ENCODE assay signal across 7 mouse cellular contexts in the genomic region with DNA sequence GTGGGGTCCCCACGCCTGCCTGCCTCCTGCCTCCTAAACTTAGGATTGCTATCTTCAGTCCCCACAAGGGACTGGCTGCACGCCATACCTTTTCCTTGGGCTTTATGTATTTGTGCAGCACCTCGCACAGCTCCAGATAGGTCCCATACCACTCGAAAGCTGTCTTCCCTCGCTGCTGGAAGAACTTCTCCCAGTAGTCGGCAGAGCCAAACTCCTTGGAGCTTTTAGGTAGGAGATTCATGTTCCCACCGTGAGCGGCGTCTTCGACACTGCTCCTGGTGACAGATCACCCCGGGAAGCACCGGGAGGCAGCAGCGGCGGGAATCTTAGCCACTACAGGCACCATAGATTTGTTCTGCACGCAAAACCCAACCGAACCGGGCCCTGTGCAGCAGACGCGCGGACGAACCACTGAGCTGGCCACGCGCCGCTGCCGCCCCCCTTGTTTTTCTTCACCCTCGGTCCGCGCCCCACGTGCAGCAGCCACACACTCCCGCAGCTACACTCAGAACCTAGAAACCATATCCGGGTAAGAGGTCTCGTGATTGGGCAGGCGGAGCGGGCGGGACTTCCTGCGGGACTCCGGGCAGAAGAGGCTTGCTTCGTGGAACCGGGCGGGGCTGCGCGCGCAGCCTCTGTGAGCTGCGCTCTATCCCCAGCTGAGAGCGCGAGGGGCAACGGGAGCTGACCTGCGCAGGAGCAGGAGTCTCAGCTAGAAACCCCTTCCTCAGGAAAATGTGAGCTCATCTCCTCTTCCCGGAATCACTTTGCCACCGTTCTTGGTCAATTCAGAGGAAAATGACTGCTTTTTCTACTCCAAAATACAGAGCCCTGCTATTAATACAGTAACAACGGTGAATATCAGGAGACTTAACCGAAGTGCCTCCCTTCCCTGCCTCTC. TPM values are rescaled to one million over a fixed set of nuclear protein-coding genes. Genes with fewer than 3 reads are reported as not detected.
DNase-seq lines count a peak whose midpoint lies in the region; ATAC-seq and TF ChIP-seq lines count a peak whose summit lies in the region.

TSS of gene Mettl13 (minus strand) at position 536 of the 901 bp plus-strand sequence.

- intact Hi-C loops in left cerebral cortex, postnatal 4 days (cut with DNase I): loop anchor here (10.0 kb wide), 1 partner anchor 73 kb away; the partner anchor contains the start of gene Dnm3

- no peaks in the 10 kb centered on the region for H3K27me3 ChIP-seq in intestine, postnatal 0 days (replicated peaks; ENCODE audit: control insufficient read depth, insufficient read depth, low read length)
- H3K27me3 ChIP-seq in midbrain, embryonic 12.5 days: no peaks in the 10 kb centered on the region

- under 1% methylated on average over 52 of the region's 52 CpGs for WGBS in intestine, postnatal 0 days
- 1% methylated on average over 52 of the region's 52 CpGs for WGBS in midbrain, embryonic 12.5 days

- H3K4me3 ChIP-seq in intestine, postnatal 0 days (ENCODE audit: low read depth, low read length): peak within 1 kb of the TSS; percentile 62
- H3K4me3 ChIP-seq in midbrain, embryonic 12.5 days: peak within 1 kb of the TSS; percentile 78

- H3K36me3 ChIP-seq in intestine, postnatal 0 days (ENCODE audit: control insufficient read depth, insufficient read depth): peaks cover 11% of the 10 kb centered on the region
- peaks cover 29% of the 10 kb centered on the region for H3K36me3 ChIP-seq in midbrain, embryonic 12.5 days

- peak within 1 kb of the TSS; percentile 91 for H3K4me2 ChIP-seq in intestine, postnatal 0 days (replicated peaks; ENCODE audit: low read depth)
- peak within 1 kb of the TSS; percentile 94 for H3K4me2 ChIP-seq in midbrain, embryonic 12.5 days (replicated peaks)

- peak within 1 kb of the TSS; percentile 68 for H3K9ac ChIP-seq in intestine, postnatal 0 days (ENCODE audit: low read depth, low read length)
- peak within 1 kb of the TSS; percentile 62 for H3K9ac ChIP-seq in midbrain, embryonic 12.5 days (replicated peaks)

- TF ChIP-seq CTCF in intestine, postnatal 0 days (IDR thresholded peaks at IDR 0.05; ENCODE audit: low read depth): no peak

- ATAC-seq in intestine, postnatal 0 days: peak; percentile 100
- ATAC-seq in midbrain, embryonic 12.5 days (ENCODE audit: low FRiP score, low read depth): peak; percentile 98

- peaks cover 2% of the 10 kb centered on the region; the same call in 1 of the 2 replicates for H3K4me1 ChIP-seq in intestine, postnatal 0 days (replicated peaks; ENCODE audit: control insufficient read depth, insufficient read depth, low read length)
- peaks cover 16% of the 10 kb centered on the region for H3K4me1 ChIP-seq in midbrain, embryonic 12.5 days

- peak within 1 kb of the TSS; percentile 57; the same call in 1 of the 2 replicates for H3K27ac ChIP-seq in intestine, postnatal 0 days (ENCODE audit: low read depth, low read length)
- peak within 1 kb of the TSS; percentile 76 for H3K27ac ChIP-seq in midbrain, embryonic 12.5 days (replicated peaks)

- no peaks in the 10 kb centered on the region for H3K9me3 ChIP-seq in intestine, postnatal 0 days (ENCODE audit: control insufficient read depth)
- no peaks in the 10 kb centered on the region for H3K9me3 ChIP-seq in midbrain, embryonic 12.5 days

- DNase-seq in adrenal gland, adult 8-10 months: peak; percentile 86
- DNase-seq in embryo, embryonic 9.5 days (ENCODE audit: extremely low spot score): peak; percentile 92
- peak; percentile 72 to 87 for DNase-seq in gastrocnemius, postnatal 4 days (ENCODE audit: low spot score in 2 of 2)
- DNase-seq in left cerebral cortex, postnatal 4 days: peak; percentile 96
- peak; percentile 76 for DNase-seq in spleen, adult 12 weeks (ENCODE audit: low spot score)

RNA-seq across cellular contexts. Expression of gene Mettl13, which starts in this region (rescaled TPM):
- 10 to 100 TPM; 16.3 to 34.5 (median 22.1) TPM for total RNA-seq in adrenal gland, adult 8-10 months (2022)
- 10 to 100 TPM in 1 of 2 experiments, 1 to 10 TPM in 1; 8.5 to 10.4 TPM for total RNA-seq in gastrocnemius, postnatal 4 days (2021)
- 5.9 and 6.8 TPM in 2 replicates for polyA plus RNA-seq in intestine, postnatal 0 days (2015; fragmentation: Nextera tagmentation; extraction: Ambion mirVana)
- 10 to 100 TPM; 14.4 to 19.2 TPM for total RNA-seq in left cerebral cortex, postnatal 4 days (2021)
- polyA plus RNA-seq in midbrain, embryonic 12.5 days (2016; fragmentation: Nextera tagmentation; extraction: Ambion mirVana): 22.5 and 24.0 TPM in 2 replicates

Comparison
In these comparisons a context has a peak if more than half of its experiments do, and no peak if none do; other contexts are left out.
1. Peak in every context shown above with its lines: DNase-seq, ATAC-seq, H3K4me3 ChIP-seq and H3K27ac ChIP-seq.